Mouse (Mus musculus) G1E-ER4 (cell line): Measurements from ENCODE around the gene Efna4. TPM values are rescaled to one million over a fixed set of nuclear protein-coding genes. Genes with fewer than 3 reads are reported as not detected.

Experiments
- GATA1 ChIP-seq: IDR thresholded peaks from one replicate; pipeline ENCODE4 v1.8.0; 2012; ENCODE audit warnings: low read length, inconsistent platforms
- polyA plus RNA-seq: library from polyadenylated mRNA; stranded (reverse); fragments of >175 nt; gene quantifications from 2 replicates; pipeline ENCODE4 v1.2.3, GENCODE M21; 2012

Gene Efna4
- polyA plus RNA-seq, 1 experiment, result 0.04 TPM

- TF ChIP-seq GATA1, result no peak
Measured at GRCm38 (mm10) chr3:89322514-89323165, 15.2 kb downstream of the Efna4 start, which contains the start of gene Efna3. Gene Efna3 (minus strand): TSS chr3:89322965.

- no peak for TF ChIP-seq GATA1
Measured at GRCm38 (mm10) chr3:89322131-89322500, 15.7 kb downstream of the Efna4 start.

- TF ChIP-seq GATA1, result no peak
Measured at GRCm38 (mm10) chr3:89321183-89322130, 16.4 kb downstream of the Efna4 start.

GRCm38 (mm10) chr3:89320581-89321182, 17.1 kb downstream of the Efna4 start:
- TF ChIP-seq GATA1, result no peak

- TF ChIP-seq GATA1, result no peak
Measured at GRCm38 (mm10) chr3:89319591-89320350, 18.1 kb downstream of the Efna4 start.

GRCm38 (mm10) chr3:89318971-89319590, 18.7 kb downstream of the Efna4 start:
- no peak for TF ChIP-seq GATA1

- no peak for TF ChIP-seq GATA1
Measured at GRCm38 (mm10) chr3:89318316-89318715, 19.5 kb downstream of the Efna4 start.

- no peak for TF ChIP-seq GATA1
Measured at GRCm38 (mm10) chr3:89317246-89317645, 20.6 kb downstream of the Efna4 start.

- no peak for TF ChIP-seq GATA1
Measured at GRCm38 (mm10) chr3:89316833-89317232, 21.0 kb downstream of the Efna4 start.

- no peak for TF ChIP-seq GATA1
Measured at GRCm38 (mm10) chr3:89315930-89316831, 21.6 kb downstream of the Efna4 start.

GRCm38 (mm10) chr3:89315195-89315929, 22.5 kb downstream of the Efna4 start:
- no peak for TF ChIP-seq GATA1

- TF ChIP-seq GATA1, result no peak
Measured at GRCm38 (mm10) chr3:89314791-89315190, 23.0 kb downstream of the Efna4 start.

- TF ChIP-seq GATA1, result no peak
Measured at GRCm38 (mm10) chr3:89314340-89314739, 23.5 kb downstream of the Efna4 start.

- no peak for TF ChIP-seq GATA1
Measured at GRCm38 (mm10) chr3:89308089-89308488, 29.7 kb downstream of the Efna4 start.
